Mouse (Mus musculus) kidney, adult 2 months (tissue): ENCODE data around the gene Yap1. TPM values are rescaled to one million over a fixed set of nuclear protein-coding genes. Genes with fewer than 3 reads are reported as not detected.
A peak's percentile ranks its signal among the peaks of the same experiment; 100 is the strongest.
"Not testable (repeated sequence)": the region's sequence is repeated elsewhere in the genome, so short reads cannot be mapped to it uniquely, and the experiment has no call there.

Source experiments
- DNase-seq: peaks from one replicate; pipeline ENCODE4 v3.0.0; 2021
- H3K27ac ChIP-seq: fragments of 200-500 bp; 2 replicates; pipeline ENCODE4 v1.5.1; 2012; ENCODE audit warnings: low read depth, low read length, control low read depth, inconsistent platforms; ENCODE audit not compliant: insufficient read depth
- H3K27me3 ChIP-seq: fragments of 200-500 bp; replicated peaks from 2 replicates; pipeline ENCODE4 v1.6.1; 2012; ENCODE audit warnings: mild to moderate bottlenecking, moderate library complexity, low read length, inconsistent platforms; ENCODE audit not compliant: control insufficient read depth, insufficient read depth
- H3K36me3 ChIP-seq: fragments of 200-500 bp; 2 replicates; pipeline ENCODE4 v1.6.1; 2012; ENCODE audit warnings: mild to moderate bottlenecking, moderate library complexity, low read length, inconsistent platforms; ENCODE audit not compliant: control insufficient read depth, insufficient read depth
- H3K4me1 ChIP-seq: fragments of 200-500 bp; 2 replicates; pipeline ENCODE4 v1.6.1; 2011; ENCODE audit warnings: low read length; ENCODE audit not compliant: control insufficient read depth, insufficient read depth
- H3K4me3 ChIP-seq: fragments of 200-500 bp; 2 replicates; pipeline ENCODE4 v1.5.1; 2011; ENCODE audit warnings: mild to moderate bottlenecking, low read depth, low read length, control low read depth; ENCODE audit not compliant: insufficient read depth
- CTCF ChIP-seq: fragments of 200-500 bp; conservative IDR thresholded peaks from 2 replicates; pipeline ENCODE4 v1.5.1; 2011; ENCODE audit warnings: low read depth, mild to moderate bottlenecking, control low read depth, low read length, moderate library complexity, mixed read lengths; ENCODE audit not compliant: insufficient read depth, insufficient read length
- POLR2A ChIP-seq: fragments of 200-500 bp; IDR thresholded peaks from one replicate; pipeline ENCODE4 v1.6.1; 2011; ENCODE audit warnings: low read depth, low read length, control low read depth
- WGBS: fragments of 180-500 bp; shearing (Covaris S2); methylation state at CpG from one replicate; pipeline ENCODE4 v1.1.7; 2018; 5-methylcytosine and 5-hydroxymethylcytosine counted together
- polyA plus RNA-seq: library from polyadenylated mRNA; depleted of rRNA; stranded (reverse); fragments of >200 nt; gene quantifications from 2 replicates; pipeline ENCODE4 v1.2.3, GENCODE M21; 2012; rRNA removed

Yap1 gene
- polyA plus RNA-seq, 1 experiment = 39.0 TPM

DNA sequence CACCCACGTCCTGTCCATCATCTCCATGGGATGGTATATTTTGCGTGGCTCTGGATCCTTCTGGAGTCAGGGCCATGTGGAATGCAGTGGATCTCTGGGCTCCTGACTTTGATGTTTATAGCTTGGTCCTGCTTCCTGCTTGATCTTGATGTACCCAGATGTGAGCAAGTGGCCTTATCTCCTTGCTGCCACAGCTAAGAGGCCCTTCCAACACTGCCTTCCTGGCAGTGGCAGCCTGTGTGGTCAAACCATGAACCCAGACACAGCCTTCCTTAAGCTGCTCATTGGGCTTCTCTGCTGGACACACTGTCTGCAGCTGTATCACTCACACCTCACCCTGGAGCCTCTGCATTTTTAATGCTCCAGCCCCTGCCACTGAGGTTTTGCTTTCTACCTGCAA lies 101.1 kb downstream of the Yap1 start:
- 94% methylated on average over 2 of the region's 2 CpGs for WGBS
- TF ChIP-seq CTCF (no peak), POLR2A (no peak)
- no peaks in the 10 kb centered on the region for H3K36me3 ChIP-seq

DNA sequence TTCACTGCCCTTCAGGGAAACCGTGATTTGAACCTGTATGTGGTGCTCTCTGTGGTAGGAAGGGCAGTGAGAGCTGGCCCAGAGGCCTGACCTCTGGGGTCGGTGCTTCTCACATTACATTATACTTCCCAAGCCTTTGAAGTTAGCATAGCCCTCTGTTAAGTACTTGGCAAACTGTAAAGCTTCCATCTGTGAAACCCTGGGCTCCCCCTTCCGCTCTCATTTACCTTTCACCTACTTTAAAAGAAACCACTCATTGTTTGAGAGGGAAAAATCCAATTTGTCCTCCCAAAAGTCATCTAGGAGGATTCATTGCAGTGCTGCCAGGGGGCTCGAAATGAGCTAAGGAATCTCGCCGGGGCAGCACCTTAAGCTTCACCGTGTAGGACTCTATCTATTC lies 102.1 kb downstream of the Yap1 start:
- TF ChIP-seq POLR2A (no peak), CTCF (no peak)
- Histone ChIP-seq H3K27me3 (no peaks in the 10 kb centered on the region), H3K4me3 (no peak overlapping the region), H3K27ac (no peak overlapping the region), H3K4me1 (no peaks in the 10 kb centered on the region), H3K36me3 (no peaks in the 10 kb centered on the region)
- DNase-seq = no peak
- 55% methylated on average over 7 of the region's 7 CpGs for WGBS

More for the DNA sequence above, 101.1 kb downstream of the Yap1 start:
- Histone ChIP-seq H3K27ac (no peak overlapping the region), H3K27me3 (no peaks in the 10 kb centered on the region), H3K4me1 (no peaks in the 10 kb centered on the region), H3K4me3 (no peak overlapping the region)
- no peak for DNase-seq

DNA sequence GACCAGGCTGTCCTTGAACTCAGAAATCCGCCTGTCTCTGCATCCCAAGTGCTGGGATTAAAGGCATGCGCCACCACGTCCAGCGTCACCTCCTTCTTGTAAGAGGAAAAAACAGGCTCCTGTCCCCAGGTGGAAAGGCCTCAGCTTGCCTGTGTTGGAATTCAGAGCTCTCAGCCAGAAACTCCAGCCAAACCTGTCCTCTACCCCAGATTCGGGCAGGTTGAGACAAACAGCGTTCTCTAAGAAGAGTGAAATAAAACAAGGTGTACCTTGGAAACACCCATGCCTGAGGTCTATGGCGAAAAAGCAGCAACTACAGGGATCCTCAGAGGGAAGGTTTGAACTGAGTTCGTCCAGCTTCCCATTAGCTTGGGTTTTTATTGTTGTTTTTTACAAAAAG lies 103.4 kb downstream of the Yap1 start:
- Histone ChIP-seq H3K36me3 (no peaks in the 10 kb centered on the region), H3K27me3 (no peaks in the 10 kb centered on the region), H3K4me1 (no peaks in the 10 kb centered on the region), H3K4me3 (no peak overlapping the region), H3K27ac (no peak overlapping the region)
- no peak for DNase-seq
- TF ChIP-seq POLR2A = no peak
- no peak for TF ChIP-seq CTCF
- 94% methylated on average over 8 of the region's 8 CpGs for WGBS

DNA sequence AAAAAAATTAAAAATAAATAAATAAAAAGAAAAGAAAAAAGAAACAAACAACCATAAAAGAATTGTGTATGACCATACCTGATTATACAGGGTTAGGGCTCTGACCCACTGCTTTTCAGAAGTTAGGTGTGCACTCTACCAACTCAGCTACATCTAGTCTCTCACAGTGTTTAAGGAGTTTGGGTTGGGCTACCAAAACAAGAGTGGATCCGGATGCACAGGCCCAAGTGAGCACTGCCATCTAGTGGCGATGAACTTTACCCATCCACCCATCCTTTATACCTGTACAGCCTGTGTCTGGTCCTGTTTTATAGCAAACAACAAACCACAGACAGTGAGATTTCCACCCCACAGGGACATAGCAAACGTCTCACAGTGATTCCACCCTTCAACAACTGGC lies 106.9 kb downstream of the Yap1 start:
- TF ChIP-seq POLR2A (no peak), CTCF (peak; percentile 95)
- H3K27ac ChIP-seq = no peak overlapping the region
- peak; percentile 79 for DNase-seq
- H3K4me3 ChIP-seq = no peak overlapping the region
- no peaks in the 10 kb centered on the region for H3K27me3 ChIP-seq
- H3K36me3 ChIP-seq = no peaks in the 10 kb centered on the region
- WGBS = 1% methylated on average over 3 of the region's 3 CpGs
- H3K4me1 ChIP-seq = no peaks in the 10 kb centered on the region

DNA sequence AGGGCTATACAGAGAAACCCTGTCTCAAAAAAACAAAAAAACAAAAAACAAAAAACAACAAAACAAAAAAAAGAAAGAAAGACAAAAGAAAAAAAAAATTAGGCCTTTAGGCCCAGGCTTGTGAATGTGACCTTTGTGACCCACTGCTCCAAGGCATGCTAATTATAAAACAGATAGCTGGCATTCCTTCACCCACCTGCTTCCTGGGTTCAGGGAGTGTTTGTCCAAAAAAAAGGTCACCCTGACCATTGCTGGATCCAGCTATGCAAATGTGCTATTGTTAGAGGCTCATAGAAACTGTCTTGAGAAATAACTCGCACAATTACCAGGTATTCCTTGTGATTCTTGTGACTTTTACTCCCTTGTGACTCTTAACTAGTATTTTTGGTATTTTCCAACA lies 112.6 kb downstream of the Yap1 start:
- DNase-seq = peak; percentile 19
- not testable (repeated sequence) for H3K4me1 ChIP-seq, H3K27ac ChIP-seq, H3K36me3 ChIP-seq, H3K4me3 ChIP-seq, H3K27me3 ChIP-seq
- WGBS = 85% methylated on average over 1 of the region's 1 CpGs

DNA sequence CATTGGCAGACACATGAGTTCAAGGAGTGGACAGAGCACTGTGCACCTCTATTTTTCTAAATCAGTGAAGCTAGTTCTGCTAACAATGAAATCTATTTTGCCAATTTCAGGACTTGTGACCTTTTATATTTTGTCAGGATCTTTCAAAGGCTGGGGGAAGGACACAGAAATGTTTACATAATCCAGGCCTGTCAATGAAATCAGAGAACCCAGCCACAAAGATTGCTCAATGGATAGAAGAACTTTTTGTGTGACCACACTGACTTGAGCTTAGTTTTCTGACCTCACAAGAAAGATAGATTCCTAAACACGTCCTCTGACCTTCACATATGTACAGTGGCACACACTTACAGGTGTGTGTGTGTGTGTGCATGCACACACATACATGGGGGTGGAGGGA lies 113.2 kb downstream of the Yap1 start:
- Histone ChIP-seq H3K27me3 (no peaks in the 10 kb centered on the region), H3K36me3 (no peaks in the 10 kb centered on the region), H3K27ac (no peak overlapping the region), H3K4me3 (no peak overlapping the region), H3K4me1 (no peaks in the 10 kb centered on the region)
- DNase-seq = no peak
- WGBS = 74% methylated on average over 1 of the region's 1 CpGs
- TF ChIP-seq POLR2A = no peak
- TF ChIP-seq CTCF = no peak

DNA sequence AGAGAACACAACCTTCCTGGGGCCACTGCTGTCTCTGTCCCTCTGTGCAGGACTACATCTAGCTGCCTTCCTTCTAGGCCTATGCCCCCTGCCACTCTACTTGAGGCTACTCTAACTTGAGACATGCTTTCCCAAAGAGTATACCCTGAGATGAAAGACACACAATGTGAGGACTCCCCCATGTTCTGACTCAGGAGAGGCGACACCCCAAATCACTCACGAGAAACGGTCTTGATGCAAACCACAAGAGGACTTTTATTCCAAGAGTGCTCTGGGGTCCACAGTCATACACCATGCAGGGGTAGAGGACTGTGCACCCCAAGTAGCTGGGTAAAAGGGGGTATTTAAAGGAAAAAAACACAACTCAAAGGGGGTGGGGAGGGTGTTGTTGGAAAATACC lies 120.0 kb downstream of the Yap1 start:
- WGBS = 98% methylated on average over 3 of the region's 3 CpGs
- Histone ChIP-seq H3K4me1 (no peaks in the 10 kb centered on the region), H3K4me3 (no peak overlapping the region), H3K27me3 (no peaks in the 10 kb centered on the region), H3K27ac (no peak overlapping the region), H3K36me3 (no peaks in the 10 kb centered on the region)
- DNase-seq = no peak
- TF ChIP-seq POLR2A (no peak), CTCF (no peak)

DNA sequence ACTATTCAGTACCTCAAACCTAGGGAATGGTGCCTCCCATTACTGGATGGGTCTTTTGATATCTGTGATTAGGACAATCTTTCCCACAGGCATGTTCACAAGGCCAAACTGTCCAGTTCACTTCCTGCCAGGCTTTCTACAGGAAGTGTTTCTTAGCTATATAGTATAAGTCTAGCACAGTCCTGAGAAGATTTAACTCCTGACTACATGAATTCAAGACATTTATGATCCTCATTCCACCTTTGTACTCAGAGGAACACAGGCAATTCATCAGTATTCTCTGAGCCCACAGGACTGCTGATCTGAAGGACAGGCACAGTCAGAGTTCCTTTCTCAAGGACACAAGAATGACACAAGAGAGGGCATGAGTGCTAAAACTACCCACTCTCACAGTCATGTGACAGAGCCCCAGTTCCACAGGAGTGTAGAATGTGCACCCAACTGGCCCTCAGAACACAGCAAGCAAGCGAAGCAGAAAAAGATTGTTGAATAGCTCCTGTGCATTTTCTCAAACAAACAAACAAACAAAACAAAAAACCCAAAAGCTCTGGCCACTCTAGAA lies 122.0 kb downstream of the Yap1 start:
- 88% methylated on average over 1 of the region's 1 CpGs for WGBS
- Histone ChIP-seq H3K36me3 (no peaks in the 10 kb centered on the region), H3K4me1 (no peaks in the 10 kb centered on the region), H3K4me3 (no peak overlapping the region), H3K27ac (no peak overlapping the region), H3K27me3 (no peaks in the 10 kb centered on the region)
- no peak for TF ChIP-seq POLR2A
- TF ChIP-seq CTCF = no peak
- no peak for DNase-seq

Other genes with a start within 250 kb of the Yap1 start
- 40.8 and 43.7 TPM in 2 replicates for gene Tmem123, start 240.6 kb downstream of the Yap1 start, polyA plus RNA-seq
- gene Birc2, start 167.5 kb downstream of the Yap1 start, polyA plus RNA-seq = 12.2 and 12.7 TPM in 2 replicates
- gene Birc3, start 131.4 kb downstream of the Yap1 start, polyA plus RNA-seq = 6.5 and 9.2 TPM in 2 replicates
- 3.8 and 4.5 TPM in 2 replicates for gene Cfap300, start 38.2 kb upstream of the Yap1 start, polyA plus RNA-seq
- gene Cep126, start 129.7 kb upstream of the Yap1 start, polyA plus RNA-seq = 1.4 and 2.6 TPM in 2 replicates